Mouse (Mus musculus): ENCODE results near the gene Eno3. TPM values are rescaled to one million over a fixed set of nuclear protein-coding genes. Genes with fewer than 3 reads are reported as not detected.

Eno3 gene
- total and polyA plus RNA-seq, 3 experiments: 11.2 to 26.4 (median 23.0) TPM

DNA sequence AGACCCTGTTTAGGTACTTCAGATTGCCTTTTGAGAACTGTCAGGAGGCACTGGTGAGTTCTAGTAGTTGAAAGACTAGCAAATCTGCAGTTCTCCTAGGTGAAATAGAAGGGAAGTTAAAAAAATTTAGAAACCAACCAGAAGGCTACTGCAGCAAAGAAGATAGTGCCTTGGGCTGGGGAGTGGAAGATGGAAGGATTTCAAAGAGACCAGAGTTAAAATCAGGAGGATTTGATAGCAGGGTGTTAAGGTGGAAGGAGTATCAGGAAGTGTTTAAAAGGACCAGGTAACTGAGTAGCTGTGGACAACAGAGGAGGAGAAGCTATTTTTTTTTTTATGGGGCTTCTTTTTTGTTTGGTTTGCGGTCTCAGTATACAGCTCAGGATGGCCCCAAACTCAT lies 19.2 kb upstream of the Eno3 start:
- Histone ChIP-seq H3K4me1 (ENCODE audit: control insufficient read depth in 1 of 2, insufficient read depth in 2 of 2) (no peaks in the 10 kb centered on the region), H3K27me3 (replicated peaks) (no peaks in the 10 kb centered on the region), H3K4me3 (replicated peaks in 1 of 3; ENCODE audit: low read depth in 2 of 3, low read length in 2 of 3, poor library complexity in 1 of 3) (no peak overlapping the region), H3K27ac (ENCODE audit: insufficient read depth, low read depth) (no peak overlapping the region), H3K9me3 (replicated peaks; ENCODE audit: low read length) (no peaks in the 10 kb centered on the region), H3K79me2 (replicated peaks; ENCODE audit: control insufficient read depth, extremely low read depth, insufficient read depth, poor library complexity, severe bottlenecking) (no peaks in the 10 kb centered on the region), H3K4me2 (ENCODE audit: insufficient read depth, low read depth, poor library complexity, severe bottlenecking) (no peak overlapping the region), H3K9ac (ENCODE audit: insufficient read depth, low read depth) (no peak overlapping the region), H3K36me3 (replicated peaks in 1 of 2; ENCODE audit: control insufficient read depth in 1 of 2, insufficient read depth in 1 of 2, low read length in 1 of 2) (peaks cover 0 to 19% of the 10 kb centered on the region in 2 experiments)
- in situ Hi-C loops (cut with MboI; ENCODE audit: low pct_ligation_motif_present, low pct_unique_long_range_greater_than_20kb, low sequenced_read_pairs) (no loop called here), dilution Hi-C loops (cut with MboI; ENCODE audit: extremely low pct_ligation_motif_present, extremely low pct_unique_long_range_greater_than_20kb, low sequenced_read_pairs) (no loop called here)
- TF ChIP-seq MAFK (IDR thresholded peaks at IDR 0.05; ENCODE audit: insufficient replicate concordance, low read length) (no peak), USF2 (conservative IDR thresholded peaks at IDR 0.05; ENCODE audit: low read depth, low read length) (no peak), MAZ (IDR thresholded peaks at IDR 0.05; ENCODE audit: low read depth, low read length) (no peak), RCOR1 (conservative IDR thresholded peaks at IDR 0.05; ENCODE audit: low read depth, low read length) (no peak)
- no peak for DNase-seq (ENCODE audit: extremely low read depth)

DNA sequence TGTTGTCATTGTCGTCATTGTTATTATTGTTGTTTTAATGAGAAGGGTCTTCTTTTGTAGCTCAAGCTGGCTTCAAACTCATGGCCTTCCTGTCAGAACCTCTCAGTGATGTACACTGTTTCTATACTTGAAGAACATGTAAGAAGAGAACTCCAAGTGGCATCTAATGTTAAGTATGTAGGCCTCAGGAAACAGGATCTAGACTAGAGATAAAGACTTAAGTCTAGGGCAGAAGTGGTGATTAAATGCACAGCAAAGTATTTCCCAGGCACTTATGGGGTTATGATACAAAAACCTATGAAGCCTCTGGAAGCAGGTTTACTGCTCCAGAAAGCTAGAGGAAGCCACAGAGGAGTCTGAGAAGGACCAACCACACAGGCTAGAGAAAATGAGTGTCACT lies 18.7 kb upstream of the Eno3 start:
- H3K27me3 ChIP-seq (replicated peaks): no peaks in the 10 kb centered on the region
- H3K79me2 ChIP-seq (replicated peaks; ENCODE audit: control insufficient read depth, extremely low read depth, insufficient read depth, poor library complexity, severe bottlenecking): no peaks in the 10 kb centered on the region
- dilution Hi-C loops (cut with MboI; ENCODE audit: extremely low pct_ligation_motif_present, extremely low pct_unique_long_range_greater_than_20kb, low sequenced_read_pairs) (no loop called here), in situ Hi-C loops (cut with MboI; ENCODE audit: low pct_ligation_motif_present, low pct_unique_long_range_greater_than_20kb, low sequenced_read_pairs) (no loop called here)
- H3K9me3 ChIP-seq (replicated peaks; ENCODE audit: low read length): no peaks in the 10 kb centered on the region
- peaks cover 0 to 23% of the 10 kb centered on the region in 2 experiments for H3K36me3 ChIP-seq (replicated peaks in 1 of 2; ENCODE audit: control insufficient read depth in 1 of 2, insufficient read depth in 1 of 2, low read length in 1 of 2)
- no peak overlapping the region for H3K27ac ChIP-seq (ENCODE audit: insufficient read depth, low read depth)
- H3K4me3 ChIP-seq (replicated peaks in 1 of 3; ENCODE audit: low read depth in 2 of 3, low read length in 2 of 3, poor library complexity in 1 of 3): no peak overlapping the region
- H3K9ac ChIP-seq (ENCODE audit: insufficient read depth, low read depth): no peak overlapping the region
- no peak for DNase-seq (ENCODE audit: extremely low read depth)
- H3K4me2 ChIP-seq (ENCODE audit: insufficient read depth, low read depth, poor library complexity, severe bottlenecking): no peak overlapping the region
- TF ChIP-seq RAD21 (IDR thresholded peaks at IDR 0.05; ENCODE audit: low read depth, low read length) (no peak), IRF4 (IDR thresholded peaks at IDR 0.05; ENCODE audit: low read depth, low read length) (no peak), CHD2 (IDR thresholded peaks at IDR 0.05; ENCODE audit: low read length) (no peak), ZKSCAN1 (IDR thresholded peaks at IDR 0.05; ENCODE audit: borderline replicate concordance, low read depth, low read length) (no peak), UBTF (IDR thresholded peaks at IDR 0.05; ENCODE audit: low read depth, low read length) (no peak), USF2 (conservative IDR thresholded peaks at IDR 0.05; ENCODE audit: low read depth, low read length) (no peak), SMC3 (IDR thresholded peaks at IDR 0.05; ENCODE audit: low read depth, low read length) (no peak), MAX (IDR thresholded peaks at IDR 0.05; ENCODE audit: low read length) (no peak), POLR2AphosphoS2 (IDR thresholded peaks at IDR 0.05; ENCODE audit: low read depth, low read length) (no peak), NRF1 (IDR thresholded peaks at IDR 0.05; ENCODE audit: low read depth, low read length) (no peak), USF1 (IDR thresholded peaks at IDR 0.05; ENCODE audit: low read depth, low read length) (no peak), ZMIZ1 (IDR thresholded peaks at IDR 0.05; ENCODE audit: low read depth, low read length) (no peak), JUN (IDR thresholded peaks at IDR 0.05; ENCODE audit: insufficient read depth, low read depth, low read length) (no peak), MEF2A (IDR thresholded peaks at IDR 0.05; ENCODE audit: borderline replicate concordance, low read depth, low read length) (no peak), POLR2A (IDR thresholded peaks at IDR 0.05; ENCODE audit: low read depth, low read length) (no peak), KAT2A (IDR thresholded peaks at IDR 0.05; ENCODE audit: insufficient replicate concordance, low read length) (no peak), CHD1 (IDR thresholded peaks at IDR 0.05; ENCODE audit: low read depth, low read length) (no peak)
- H3K4me1 ChIP-seq (ENCODE audit: control insufficient read depth in 1 of 2, insufficient read depth in 2 of 2): no peaks in the 10 kb centered on the region

All from CH12.LX (cell line).